Mouse (Mus musculus): Measurements from ENCODE around the gene Il2rb. TPM values are rescaled to one million over a fixed set of nuclear protein-coding genes. Genes with fewer than 3 reads are reported as not detected.

Gene Il2rb
- total RNA-seq, 2 experiments from 2014 or later: 0.55 to 2.4 TPM

- DNase-seq: peak in 1 of 2 experiments; percentile 22
Observed at GRCm38 (mm10) chr15:78481448-78482000, 13.5 kb downstream of the Il2rb start.

- DNase-seq: no peak
Observed at GRCm38 (mm10) chr15:78480991-78481390, 14.1 kb downstream of the Il2rb start.

GRCm38 (mm10) chr15:78480111-78480510 is 15.0 kb downstream of the Il2rb start:
- DNase-seq: no peak

GRCm38 (mm10) chr15:78479470-78479869 is 15.6 kb downstream of the Il2rb start:
- no peak for DNase-seq

- no peak for DNase-seq
Observed at GRCm38 (mm10) chr15:78478073-78478472, 17.0 kb downstream of the Il2rb start.

- no peak for DNase-seq
Observed at GRCm38 (mm10) chr15:78476878-78477277, 18.2 kb downstream of the Il2rb start.

- DNase-seq: no peak
Observed at GRCm38 (mm10) chr15:78475604-78476031, 19.5 kb downstream of the Il2rb start.

GRCm38 (mm10) chr15:78473442-78473841 is 21.6 kb downstream of the Il2rb start:
- DNase-seq: no peak

- no peak for DNase-seq
Observed at GRCm38 (mm10) chr15:78471902-78472301, 23.2 kb downstream of the Il2rb start.

GRCm38 (mm10) chr15:78470495-78471276 is 24.4 kb downstream of the Il2rb start:
- peak; percentile 33 to 42 for DNase-seq

- DNase-seq: no peak
Observed at GRCm38 (mm10) chr15:78468379-78468937, 26.6 kb downstream of the Il2rb start, which contains the start of gene Tmprss6. Gene Tmprss6 (minus strand): TSS chr15:78468634.

GRCm38 (mm10) chr15:78467570-78467969 is 27.5 kb downstream of the Il2rb start:
- no peak for DNase-seq

GRCm38 (mm10) chr15:78466809-78467208 is 28.3 kb downstream of the Il2rb start:
- no peak for DNase-seq

- no peak for DNase-seq
Observed at GRCm38 (mm10) chr15:78462981-78463380, 32.1 kb downstream of the Il2rb start.

GRCm38 (mm10) chr15:78457193-78457592 is 37.9 kb downstream of the Il2rb start:
- no peak for DNase-seq

- no peak for DNase-seq
Observed at GRCm38 (mm10) chr15:78456051-78456450, 39.0 kb downstream of the Il2rb start.

- no peak for DNase-seq
Observed at GRCm38 (mm10) chr15:78455168-78455567, 39.9 kb downstream of the Il2rb start.

GRCm38 (mm10) chr15:78452929-78453328 is 42.1 kb downstream of the Il2rb start:
- no peak for DNase-seq

GRCm38 (mm10) chr15:78451201-78451600 is 43.9 kb downstream of the Il2rb start:
- no peak for DNase-seq

- DNase-seq: no peak
Observed at GRCm38 (mm10) chr15:78450419-78450768, 44.7 kb downstream of the Il2rb start.

GRCm38 (mm10) chr15:78449694-78450418 is 45.2 kb downstream of the Il2rb start:
- DNase-seq: peak; percentile 68 to 75

- DNase-seq: peak; percentile 39 to 53
Observed at GRCm38 (mm10) chr15:78449131-78449530, 45.9 kb downstream of the Il2rb start.
